Mouse (Mus musculus) liver, embryonic 16.5 days (tissue): ENCODE results near the gene Arpp21. TPM values are rescaled to one million over a fixed set of nuclear protein-coding genes. Genes with fewer than 3 reads are reported as not detected.

Experiments used
- ATAC-seq: fragments of 200-750 bp; cut with Nextera tagmentation; 2 replicates; pipeline ENCODE4 v1.8.0; 2017; ENCODE audit warnings: low read depth, mild to moderate bottlenecking, moderate number of reproducible peaks, moderate library complexity
- H3K27ac ChIP-seq: fragments of 300-500 bp; sonication (generic); 2 replicates; pipeline ENCODE4 v1.5.1; 2014; ENCODE audit warnings: mild to moderate bottlenecking, low read length
- H3K27me3 ChIP-seq: fragments of 300-500 bp; sonication (generic); 2 replicates; pipeline ENCODE4 v1.6.1; 2014; ENCODE audit warnings: low read depth, low read length, mixed read lengths; ENCODE audit not compliant: control insufficient read depth, insufficient read depth
- H3K36me3 ChIP-seq: fragments of 300-500 bp; sonication (generic); 2 replicates; pipeline ENCODE4 v1.6.1; 2014; ENCODE audit warnings: mild to moderate bottlenecking; ENCODE audit not compliant: control insufficient read depth, insufficient read depth
- H3K4me1 ChIP-seq: fragments of 300-500 bp; sonication (generic); 2 replicates; pipeline ENCODE4 v1.6.1; 2014; ENCODE audit warnings: low read depth, low read length, mixed read lengths; ENCODE audit not compliant: control insufficient read depth
- H3K4me2 ChIP-seq: fragments of 300-500 bp; sonication (generic); 2 replicates; pipeline ENCODE4 v1.6.1; 2014; ENCODE audit warnings: low read depth, low read length, mixed read lengths
- H3K4me3 ChIP-seq: fragments of 300-500 bp; sonication (generic); 2 replicates; pipeline ENCODE4 v1.5.1; 2014; ENCODE audit warnings: low read depth, mild to moderate bottlenecking, low read length
- H3K9ac ChIP-seq: fragments of 300-500 bp; sonication (generic); 2 replicates; pipeline ENCODE4 v1.6.1; 2014; ENCODE audit warnings: low read depth, low read length
- H3K9me3 ChIP-seq: fragments of 300-500 bp; sonication (generic); replicated peaks from 2 replicates; pipeline ENCODE4 v1.6.1; 2016; ENCODE audit warnings: low read length; ENCODE audit not compliant: control insufficient read depth
- WGBS: fragments of 180-500 bp; shearing (Covaris S2); extraction: QIAGEN DNeasy Blood & Tissue Kit; methylation state at CpG from one replicate; pipeline ENCODE4 v1.1.7; 2014; ENCODE audit not compliant: insufficient replicate concordance; 5-methylcytosine and 5-hydroxymethylcytosine counted together
- polyA plus RNA-seq: library from polyadenylated mRNA; unstranded; fragments of >200 nt; fragmentation: Nextera tagmentation; extraction: Ambion mirVana; gene quantifications from 2 replicates; pipeline ENCODE4 v1.2.1, GENCODE M21; 2015

Arpp21 gene
- polyA plus RNA-seq, 1 experiment from 2014 or later: 1.1 TPM

GRCm38 (mm10) chr9:112253730-112254129 lies 18.0 kb upstream of the Arpp21 start:
- no peak overlapping the region for H3K9ac ChIP-seq
- H3K27ac ChIP-seq: no peak overlapping the region
- H3K27me3 ChIP-seq: no peaks in the 10 kb centered on the region
- 43% methylated on average over 1 of the region's 1 CpGs for WGBS
- 0 out of 2 replicates have a peak, but pooled peaks have one; percentile 30 for ATAC-seq
- H3K36me3 ChIP-seq: no peaks in the 10 kb centered on the region
- H3K4me2 ChIP-seq: no peak overlapping the region
- no peak overlapping the region for H3K4me3 ChIP-seq
- H3K9me3 ChIP-seq: no peaks in the 10 kb centered on the region
- H3K4me1 ChIP-seq: no peaks in the 10 kb centered on the region

GRCm38 (mm10) chr9:112251857-112252256 lies 16.1 kb upstream of the Arpp21 start:
- H3K27me3 ChIP-seq: no peaks in the 10 kb centered on the region
- H3K4me2 ChIP-seq: no peak overlapping the region
- no peak for ATAC-seq
- no peaks in the 10 kb centered on the region for H3K36me3 ChIP-seq
- H3K9me3 ChIP-seq: no peaks in the 10 kb centered on the region
- no peak overlapping the region for H3K9ac ChIP-seq
- no peak overlapping the region for H3K27ac ChIP-seq
- 53% methylated on average over 3 of the region's 3 CpGs for WGBS
- no peaks in the 10 kb centered on the region for H3K4me1 ChIP-seq
- H3K4me3 ChIP-seq: no peak overlapping the region

- H3K9ac ChIP-seq: no peak overlapping the region
- no peaks in the 10 kb centered on the region for H3K4me1 ChIP-seq
- no peak overlapping the region for H3K27ac ChIP-seq
- no peaks in the 10 kb centered on the region for H3K36me3 ChIP-seq
- H3K9me3 ChIP-seq: no peaks in the 10 kb centered on the region
- H3K4me2 ChIP-seq: no peak overlapping the region
- ATAC-seq: no peak
- H3K4me3 ChIP-seq: no peak overlapping the region
- 62% methylated on average over 5 of the region's 5 CpGs for WGBS
- no peaks in the 10 kb centered on the region for H3K27me3 ChIP-seq
Observed at GRCm38 (mm10) chr9:112251339-112251738, 15.6 kb upstream of the Arpp21 start.

- no peaks in the 10 kb centered on the region for H3K36me3 ChIP-seq
- H3K4me1 ChIP-seq: no peaks in the 10 kb centered on the region
- H3K27me3 ChIP-seq: no peaks in the 10 kb centered on the region
- no peak for ATAC-seq
- H3K27ac ChIP-seq: no peak overlapping the region
- no peak overlapping the region for H3K4me2 ChIP-seq
- H3K4me3 ChIP-seq: no peak overlapping the region
- H3K9ac ChIP-seq: no peak overlapping the region
- no peaks in the 10 kb centered on the region for H3K9me3 ChIP-seq
- WGBS: 59% methylated on average over 4 of the region's 4 CpGs
Observed at GRCm38 (mm10) chr9:112249753-112250152, 14.0 kb upstream of the Arpp21 start.

GRCm38 (mm10) chr9:112247183-112247582 lies 11.4 kb upstream of the Arpp21 start:
- H3K9me3 ChIP-seq: no peaks in the 10 kb centered on the region
- no peak overlapping the region for H3K27ac ChIP-seq
- no peaks in the 10 kb centered on the region for H3K27me3 ChIP-seq
- H3K4me2 ChIP-seq: no peak overlapping the region
- ATAC-seq: no peak
- no peaks in the 10 kb centered on the region for H3K36me3 ChIP-seq
- 48% methylated on average over 2 of the region's 2 CpGs for WGBS
- H3K9ac ChIP-seq: no peak overlapping the region
- H3K4me3 ChIP-seq: no peak overlapping the region
- no peaks in the 10 kb centered on the region for H3K4me1 ChIP-seq

- Histone ChIP-seq H3K4me3 (no peak overlapping the region), H3K27me3 (peaks cover 30% of the 10 kb centered on the region), H3K27ac (no peak overlapping the region), H3K9me3 (no peaks in the 10 kb centered on the region), H3K9ac (no peak overlapping the region), H3K4me2 (no peak overlapping the region), H3K36me3 (no peaks in the 10 kb centered on the region), H3K4me1 (no peaks in the 10 kb centered on the region)
- 70% methylated on average over 9 of the region's 9 CpGs for WGBS
- no peak for ATAC-seq
Observed at GRCm38 (mm10) chr9:112238168-112238567, 2.4 kb upstream of the Arpp21 start.

GRCm38 (mm10) chr9:112236551-112236950 lies 813 bp upstream of the Arpp21 start:
- Histone ChIP-seq H3K4me1 (no peaks in the 10 kb centered on the region), H3K27ac (no peak overlapping the region), H3K9me3 (no peaks in the 10 kb centered on the region), H3K4me3 (no peak overlapping the region), H3K9ac (no peak overlapping the region), H3K4me2 (no peak overlapping the region), H3K27me3 (peaks cover 30% of the 10 kb centered on the region), H3K36me3 (no peaks in the 10 kb centered on the region)
- ATAC-seq: no peak
- 66% methylated on average over 8 of the region's 8 CpGs for WGBS

GRCm38 (mm10) chr9:112235041-112235695 lies 570 bp downstream of the Arpp21 start:
- peaks cover 30% of the 10 kb centered on the region for H3K27me3 ChIP-seq
- no peaks in the 10 kb centered on the region for H3K4me1 ChIP-seq
- H3K9me3 ChIP-seq: no peaks in the 10 kb centered on the region
- peak overlapping the region; percentile 35 for H3K4me3 ChIP-seq
- H3K36me3 ChIP-seq: no peaks in the 10 kb centered on the region
- H3K4me2 ChIP-seq: 0 out of 2 replicates have a peak overlapping the region, but pooled peaks have one; percentile 13
- WGBS: under 1% methylated on average over 43 of the region's 44 CpGs
- 0 out of 2 replicates have a peak, but pooled peaks have one; percentile 11 for ATAC-seq
- no peak overlapping the region for H3K9ac ChIP-seq
- H3K27ac ChIP-seq: no peak overlapping the region

GRCm38 (mm10) chr9:112234505-112235024 lies 1.2 kb downstream of the Arpp21 start:
- ATAC-seq: no peak

More at GRCm38 (mm10) chr9:112234505-112235024, 1.2 kb downstream of the Arpp21 start:
- H3K4me3 ChIP-seq: peak overlapping the region; percentile 35
- H3K4me1 ChIP-seq: no peaks in the 10 kb centered on the region
- peak overlapping the region; percentile 24; the same call in 1 of the 2 replicates for H3K4me2 ChIP-seq
- no peaks in the 10 kb centered on the region for H3K36me3 ChIP-seq
- under 1% methylated on average over 24 of the region's 24 CpGs for WGBS
- no peaks in the 10 kb centered on the region for H3K9me3 ChIP-seq
- H3K27ac ChIP-seq: no peak overlapping the region
- no peak overlapping the region for H3K9ac ChIP-seq
- H3K27me3 ChIP-seq: peaks cover 30% of the 10 kb centered on the region
